Comparison of ENCODE assay signal across 11 mouse cellular contexts in the genomic region with DNA sequence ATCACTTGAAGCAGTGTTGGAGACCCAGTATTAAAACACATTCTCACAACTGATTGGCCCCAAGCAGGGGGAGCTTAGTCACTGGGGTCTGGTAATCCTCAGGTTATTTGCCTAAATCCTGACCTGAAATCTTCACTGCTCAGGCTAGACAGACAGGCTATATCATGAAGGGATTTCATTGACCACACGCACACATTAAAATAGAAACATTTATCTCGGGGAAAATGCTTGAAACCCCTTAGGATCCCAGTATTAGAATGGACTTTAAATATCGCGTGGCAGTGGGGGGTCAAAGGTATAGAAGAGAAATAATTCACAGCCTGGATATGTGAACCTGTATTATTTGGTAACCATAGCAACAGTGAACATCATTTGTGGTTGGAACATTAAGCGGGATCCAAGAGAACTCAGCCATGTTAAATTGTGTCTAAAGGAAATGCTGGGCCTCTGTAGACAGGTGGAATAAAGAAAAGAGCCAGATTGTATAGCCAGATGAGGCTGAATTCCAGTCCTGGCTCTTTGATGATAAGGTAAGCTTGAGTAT. TPM values are rescaled to one million over a fixed set of nuclear protein-coding genes. Genes with fewer than 3 reads are reported as not detected.
A peak's percentile ranks its signal among the peaks of the same experiment; 100 is the strongest.
DNase-seq lines count a peak whose midpoint lies in the region; ATAC-seq lines count a peak whose summit lies in the region.
"Had no signal": no experiment of that assay in that cellular context is flagged by ENCODE, and none has a peak within 500 bp of the region (broad histone marks: within the 10 kb centered on the region; RNA-seq: fewer than 3 reads in every experiment).

No protein-coding gene starts in this region.

- ATAC-seq in heart, embryonic 13.5 days (ENCODE audit: extremely low read depth, insufficient number of reproducible peaks, low FRiP score, low TSS enrichment) = no peak
- ATAC-seq in CD4-positive, CD25-positive, alpha-beta regulatory T cell, adult 4 months = peak; percentile 61
- peak; percentile 61 for ATAC-seq in hindbrain, embryonic 14.5 days (ENCODE audit: low FRiP score)
- peak; percentile 71; the same call in 1 of the 2 replicates for ATAC-seq in neural tube, embryonic 13.5 days (ENCODE audit: low read depth)

- H3K4me2 ChIP-seq in heart, embryonic 13.5 days = peak overlapping the region; percentile 74; the same call in 1 of the 2 replicates
- peak overlapping the region; percentile 52 for H3K4me2 ChIP-seq in hindbrain, embryonic 14.5 days (replicated peaks)
- H3K4me2 ChIP-seq in neural tube, embryonic 13.5 days = peak overlapping the region; percentile 55; the same call in 1 of the 2 replicates

- 75% methylated on average over 5 of the region's 5 CpGs for WGBS in heart, embryonic 13.5 days
- WGBS in hindbrain, embryonic 14.5 days = 49% methylated on average over 5 of the region's 5 CpGs
- WGBS in neural tube, embryonic 13.5 days = 48% methylated on average over 5 of the region's 5 CpGs

- no peak for DNase-seq in heart, postnatal 4 days
- peak; percentile 26 for DNase-seq in hindbrain, embryonic 14.5 days (ENCODE audit: low spot score)
- no peak for DNase-seq in right cerebral cortex, adult 18-20 months
- DNase-seq in kidney, adult 9 months = no peak
- DNase-seq in testis, postnatal 10 days (ENCODE audit: low spot score) = no peak
- DNase-seq: kidney, postnatal 14 days had no signal

- H3K9ac ChIP-seq in heart, embryonic 13.5 days = no peak overlapping the region
- no peak overlapping the region for H3K9ac ChIP-seq in hindbrain, embryonic 14.5 days
- no peak overlapping the region for H3K9ac ChIP-seq in neural tube, embryonic 13.5 days

- peaks cover 7% of the 10 kb centered on the region for H3K4me1 ChIP-seq in heart, embryonic 13.5 days
- H3K4me1 ChIP-seq in hindbrain, embryonic 14.5 days (replicated peaks; ENCODE audit: control insufficient read depth, insufficient read depth, low read length) = peaks cover 8% of the 10 kb centered on the region; the same call in 1 of the 2 replicates
- H3K4me1 ChIP-seq in neural tube, embryonic 13.5 days (replicated peaks) = peaks cover 22% of the 10 kb centered on the region
- H3K4me1 ChIP-seq: limb, embryonic 12.5 days had no signal

- H3K36me3 ChIP-seq in heart, embryonic 13.5 days = no peaks in the 10 kb centered on the region
- H3K36me3 ChIP-seq in hindbrain, embryonic 14.5 days (replicated peaks; ENCODE audit: control insufficient read depth, insufficient read depth) = no peaks in the 10 kb centered on the region
- H3K36me3 ChIP-seq in neural tube, embryonic 13.5 days = no peaks in the 10 kb centered on the region
- H3K36me3 ChIP-seq: limb, embryonic 12.5 days had no signal

- H3K27me3 ChIP-seq in heart, embryonic 13.5 days (replicated peaks) = peaks cover 34% of the 10 kb centered on the region
- H3K27me3 ChIP-seq in hindbrain, embryonic 14.5 days (ENCODE audit: control insufficient read depth, insufficient read depth, low read length) = no peaks in the 10 kb centered on the region
- H3K27me3 ChIP-seq in neural tube, embryonic 13.5 days = peaks cover 23% of the 10 kb centered on the region

- H3K27ac ChIP-seq in heart, embryonic 13.5 days (replicated peaks) = no peak overlapping the region
- H3K27ac ChIP-seq in hindbrain, embryonic 14.5 days = no peak overlapping the region
- no peak overlapping the region; the same call in 1 of the 2 replicates for H3K27ac ChIP-seq in neural tube, embryonic 13.5 days (replicated peaks)
- H3K27ac ChIP-seq: limb, embryonic 12.5 days had no signal

- no peak overlapping the region for H3K4me3 ChIP-seq in heart, embryonic 13.5 days
- H3K4me3 ChIP-seq in hindbrain, embryonic 14.5 days (replicated peaks; ENCODE audit: low read length) = no peak overlapping the region
- no peak overlapping the region for H3K4me3 ChIP-seq in neural tube, embryonic 13.5 days

- no peaks in the 10 kb centered on the region for H3K9me3 ChIP-seq in heart, embryonic 13.5 days
- H3K9me3 ChIP-seq in hindbrain, embryonic 14.5 days (ENCODE audit: control insufficient read depth, low read length) = no peaks in the 10 kb centered on the region
- no peaks in the 10 kb centered on the region for H3K9me3 ChIP-seq in neural tube, embryonic 13.5 days
- H3K9me3 ChIP-seq: limb, embryonic 12.5 days had no signal

RNA-seq across cellular contexts. Expression of a gene that starts 22.9 kb away (rescaled TPM):
- polyA plus RNA-seq in heart, embryonic 13.5 days (2015; fragmentation: Nextera tagmentation; extraction: Ambion mirVana) = not detected in 2 replicates
- not detected for total RNA-seq in heart, postnatal 4 days (2021)
- 1 to 10 TPM; 2.0 to 3.1 TPM for polyA plus RNA-seq in CD4-positive, CD25-positive, alpha-beta regulatory T cell, adult 4 months (2017; shearing (Covaris generic))
- polyA plus RNA-seq in hindbrain, embryonic 14.5 days (2014; fragmentation: Nextera tagmentation; extraction: Ambion mirVana) = not detected in 2 replicates
- polyA plus RNA-seq in neural tube, embryonic 13.5 days (2015; fragmentation: Nextera tagmentation; extraction: Ambion mirVana) = not detected in 2 replicates
- polyA plus RNA-seq: heart, embryonic 11.5 days; limb, embryonic 12.5 days had no signal
